Mouse (Mus musculus) midbrain, embryonic 14.5 days (tissue): ENCODE results near the gene Camta1. TPM values are rescaled to one million over a fixed set of nuclear protein-coding genes. Genes with fewer than 3 reads are reported as not detected.
A peak's percentile ranks its signal among the peaks of the same experiment; 100 is the strongest.

ENCODE experiments used
- ATAC-seq: fragments of 200-750 bp; cut with Nextera tagmentation; 2 replicates; pipeline ENCODE4 v1.8.0; 2017; ENCODE audit warnings: moderate number of reproducible peaks, moderate library complexity; ENCODE audit not compliant: low FRiP score, low TSS enrichment
- DNase-seq: peaks from one replicate; pipeline ENCODE4 v3.0.0-alpha.2; 2015
- H3K27ac ChIP-seq: fragments of 300-500 bp; sonication (generic); replicated peaks from 2 replicates; pipeline ENCODE4 v1.5.1; 2014; ENCODE audit warnings: mild to moderate bottlenecking, low read depth, low read length, moderate library complexity
- H3K27me3 ChIP-seq: fragments of 300-500 bp; sonication (generic); 2 replicates; pipeline ENCODE4 v1.6.1; 2014; ENCODE audit warnings: low read length, control low read depth, mixed read lengths; ENCODE audit not compliant: control insufficient read depth, insufficient read depth
- H3K36me3 ChIP-seq: fragments of 300-500 bp; sonication (generic); 2 replicates; pipeline ENCODE4 v1.6.1; 2014; ENCODE audit warnings: low read length, control low read depth; ENCODE audit not compliant: control insufficient read depth, insufficient read depth
- H3K4me1 ChIP-seq: fragments of 300-500 bp; sonication (generic); 2 replicates; pipeline ENCODE4 v1.6.1; 2014; ENCODE audit warnings: mild to moderate bottlenecking, antibody characterized with exemption, low read length, control low read depth; ENCODE audit not compliant: control insufficient read depth, insufficient read depth
- H3K4me2 ChIP-seq: fragments of 300-500 bp; sonication (generic); 2 replicates; pipeline ENCODE4 v1.6.1; 2014; ENCODE audit warnings: mild to moderate bottlenecking, low read length, moderate library complexity
- H3K4me3 ChIP-seq: fragments of 300-500 bp; sonication (generic); replicated peaks from 2 replicates; pipeline ENCODE4 v1.5.1; 2014; ENCODE audit warnings: low read depth, low read length
- H3K9ac ChIP-seq: fragments of 300-500 bp; sonication (generic); replicated peaks from 2 replicates; pipeline ENCODE4 v1.6.1; 2014; ENCODE audit warnings: mild to moderate bottlenecking, low read length, moderate library complexity
- H3K9me3 ChIP-seq: fragments of 300-500 bp; sonication (generic); 2 replicates; pipeline ENCODE4 v1.6.1; 2016; ENCODE audit warnings: low read length, control low read depth, mixed read lengths; ENCODE audit not compliant: control insufficient read depth
- WGBS: fragments of 180-500 bp; shearing (Covaris S2); extraction: QIAGEN DNeasy Blood & Tissue Kit; methylation state at CpG from one replicate; pipeline ENCODE4 v1.1.7; 2014; 5-methylcytosine and 5-hydroxymethylcytosine counted together
- polyA plus RNA-seq: library from polyadenylated mRNA; unstranded; fragments of >200 nt; fragmentation: Nextera tagmentation; extraction: Ambion mirVana; gene quantifications from 2 replicates; pipeline ENCODE4 v1.2.1, GENCODE M21; 2014

Camta1 gene
- 157 and 164 TPM in 2 replicates for polyA plus RNA-seq

DNA sequence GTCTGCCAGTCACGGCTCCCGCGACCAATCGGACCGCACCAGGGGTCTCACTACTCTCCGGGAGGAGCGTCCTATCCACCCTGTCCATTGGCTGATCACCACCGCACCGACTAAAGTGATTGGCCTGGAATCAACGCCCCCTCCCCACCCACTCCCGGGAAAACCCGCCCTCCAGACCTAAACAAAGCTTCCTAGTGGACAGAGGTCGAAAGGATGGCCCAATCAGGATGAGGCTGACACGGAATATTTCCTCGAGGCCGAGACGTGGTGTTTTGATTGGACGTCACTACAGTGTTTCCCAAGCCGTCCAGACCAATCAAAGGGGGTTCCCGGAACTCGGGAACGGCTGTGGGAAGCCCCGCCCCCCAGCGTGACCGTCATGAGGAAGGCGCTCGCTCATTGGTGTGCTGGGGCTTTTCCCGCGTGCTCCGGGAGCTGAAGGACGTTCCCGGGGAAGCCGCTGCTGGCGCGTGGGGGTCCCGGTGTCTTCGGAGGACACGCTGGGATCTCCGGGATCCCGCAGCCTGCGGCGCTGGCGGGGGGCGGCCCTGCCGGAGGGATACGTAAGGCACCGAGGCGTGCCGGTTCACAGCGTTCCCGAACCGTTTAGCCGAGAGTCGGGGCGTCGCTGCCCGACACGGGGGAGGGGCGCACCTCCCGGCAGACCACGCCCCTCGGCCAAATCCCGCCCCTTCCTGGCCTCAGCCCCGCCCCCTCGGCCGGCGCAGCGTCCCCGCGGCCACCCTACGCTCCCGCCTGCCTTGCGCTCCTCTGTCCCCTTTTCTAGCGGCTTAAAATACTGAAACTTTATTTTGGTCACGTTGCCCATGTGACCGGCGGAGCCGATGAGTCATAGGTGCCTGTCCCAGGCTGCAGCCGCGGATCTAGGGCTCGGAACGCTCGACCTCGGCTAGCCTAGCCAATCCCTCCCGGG lies at the start of gene Camta1:
Gene Camta1, minus strand, starts transcription at position 71 of the 934 bp plus-strand sequence.
- WGBS, result under 1% methylated on average over 85 of the region's 85 CpGs
- peak; percentile 100 for DNase-seq
- H3K9ac ChIP-seq, result peak within 1 kb of the TSS; percentile 79

DNA sequence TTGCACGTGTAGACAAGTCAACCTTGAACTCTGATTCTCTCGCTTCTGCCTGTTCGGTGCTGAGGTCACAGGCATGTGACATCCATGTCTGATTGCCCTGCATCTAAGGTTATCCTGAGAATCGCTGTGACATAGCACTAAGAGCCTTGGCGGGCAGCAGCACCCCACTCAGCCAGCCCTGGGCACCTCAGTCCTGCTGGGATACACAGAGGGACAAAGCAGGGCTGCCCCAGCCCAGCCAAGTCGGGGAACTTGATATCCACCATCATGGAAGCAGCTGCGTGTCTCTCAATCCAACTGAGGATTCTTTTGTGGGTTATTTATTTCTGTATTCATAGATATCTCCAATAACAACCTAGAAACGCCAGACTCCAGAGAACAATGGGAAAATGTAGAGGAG lies 47.1 kb upstream of the Camta1 start:
- DNase-seq (no peak), ATAC-seq (no peak)
- H3K4me1 ChIP-seq, result 0 out of 2 replicates have a peak, but pooled peaks cover 3% of the 10 kb centered on the region
- no peak overlapping the region for H3K4me2 ChIP-seq
- H3K27ac ChIP-seq, result no peak overlapping the region
- H3K36me3 ChIP-seq, result no peaks in the 10 kb centered on the region
- H3K9me3 ChIP-seq, result no peaks in the 10 kb centered on the region
- no peak overlapping the region for H3K4me3 ChIP-seq
- H3K27me3 ChIP-seq, result no peaks in the 10 kb centered on the region
- H3K9ac ChIP-seq, result no peak overlapping the region
- WGBS, result 76% methylated on average over 8 of the region's 8 CpGs

More for the DNA sequence above, at the start of gene Camta1:
- peaks cover 5% of the 10 kb centered on the region; the same call in 1 of the 2 replicates for H3K36me3 ChIP-seq
- H3K4me2 ChIP-seq, result peak within 1 kb of the TSS; percentile 95
- H3K27ac ChIP-seq, result peak within 1 kb of the TSS; percentile 85
- H3K9me3 ChIP-seq, result no peaks in the 10 kb centered on the region
- no peaks in the 10 kb centered on the region for H3K27me3 ChIP-seq
- peaks cover 15% of the 10 kb centered on the region; the same call in 1 of the 2 replicates for H3K4me1 ChIP-seq
- ATAC-seq, result peak; percentile 98
- H3K4me3 ChIP-seq, result peak within 1 kb of the TSS; percentile 73

DNA sequence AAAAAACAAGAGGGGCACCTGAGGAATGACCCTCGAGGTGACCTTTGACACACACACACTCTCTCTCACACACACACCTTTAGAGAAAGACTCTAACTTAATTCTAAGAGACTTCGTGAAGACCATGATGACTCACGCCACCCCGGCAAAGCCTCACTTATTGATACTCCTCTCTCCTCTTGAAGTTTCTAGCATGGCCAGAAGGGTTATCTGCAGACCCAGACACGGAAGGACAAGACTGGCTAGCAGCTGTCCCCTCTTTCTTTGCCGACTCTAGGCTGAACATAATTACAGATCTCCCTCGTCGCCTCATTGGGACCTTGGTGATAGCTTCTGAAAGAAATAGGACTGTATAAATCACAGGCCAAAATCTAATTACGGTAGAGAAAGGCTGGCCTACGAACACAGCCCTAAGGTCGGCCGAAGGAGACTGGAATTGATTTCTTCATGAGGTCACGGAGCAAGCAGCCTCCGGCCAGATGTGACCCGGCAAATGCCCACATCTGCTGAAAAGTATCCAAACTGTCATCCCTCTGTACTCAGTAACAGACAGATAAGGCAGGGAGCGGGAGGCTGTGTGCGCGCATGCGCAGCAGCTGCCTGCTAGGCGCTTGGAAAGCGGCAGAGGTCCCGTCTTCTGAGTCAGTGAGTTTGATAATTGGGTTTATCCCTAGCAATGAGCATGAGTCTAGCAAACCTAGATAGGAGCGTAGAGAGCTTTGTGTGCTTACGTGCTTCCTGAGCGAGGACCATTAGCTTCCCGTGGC lies 46.1 kb upstream of the Camta1 start:
- Histone ChIP-seq H3K9ac (no peak overlapping the region), H3K4me3 (no peak overlapping the region), H3K4me2 (no peak overlapping the region), H3K27me3 (no peaks in the 10 kb centered on the region), H3K4me1 (0 out of 2 replicates have a peak, but pooled peaks cover 3% of the 10 kb centered on the region), H3K27ac (no peak overlapping the region), H3K36me3 (no peaks in the 10 kb centered on the region), H3K9me3 (no peaks in the 10 kb centered on the region)
- ATAC-seq (no peak), DNase-seq (peak; percentile 57)
- WGBS, result 71% methylated on average over 26 of the region's 26 CpGs

DNA sequence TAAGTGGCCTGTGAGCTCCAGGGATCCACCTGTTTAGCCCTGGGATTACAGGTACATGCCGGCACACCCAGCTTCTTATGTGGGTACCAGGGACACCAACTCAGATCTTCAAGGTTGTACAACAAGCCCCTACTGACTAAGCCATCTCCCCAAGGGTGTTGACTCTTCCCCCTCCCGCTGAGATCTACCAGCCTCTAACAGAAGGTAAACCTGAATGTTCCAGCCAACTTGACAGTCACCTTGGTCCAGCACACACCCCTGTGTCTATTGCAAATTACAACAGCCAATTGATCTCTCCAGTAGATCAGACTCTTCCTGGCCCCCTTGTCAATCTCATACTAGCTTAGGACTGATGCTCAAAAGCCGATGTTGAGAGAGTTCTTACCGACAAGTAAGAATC lies 43.9 kb upstream of the Camta1 start:
- Histone ChIP-seq H3K4me1 (0 out of 2 replicates have a peak, but pooled peaks cover 3% of the 10 kb centered on the region), H3K4me2 (no peak overlapping the region), H3K27ac (no peak overlapping the region), H3K9me3 (no peaks in the 10 kb centered on the region), H3K36me3 (no peaks in the 10 kb centered on the region), H3K9ac (no peak overlapping the region), H3K4me3 (no peak overlapping the region), H3K27me3 (no peaks in the 10 kb centered on the region)
- DNase-seq (no peak), ATAC-seq (no peak)
- 72% methylated on average over 4 of the region's 4 CpGs for WGBS

DNA sequence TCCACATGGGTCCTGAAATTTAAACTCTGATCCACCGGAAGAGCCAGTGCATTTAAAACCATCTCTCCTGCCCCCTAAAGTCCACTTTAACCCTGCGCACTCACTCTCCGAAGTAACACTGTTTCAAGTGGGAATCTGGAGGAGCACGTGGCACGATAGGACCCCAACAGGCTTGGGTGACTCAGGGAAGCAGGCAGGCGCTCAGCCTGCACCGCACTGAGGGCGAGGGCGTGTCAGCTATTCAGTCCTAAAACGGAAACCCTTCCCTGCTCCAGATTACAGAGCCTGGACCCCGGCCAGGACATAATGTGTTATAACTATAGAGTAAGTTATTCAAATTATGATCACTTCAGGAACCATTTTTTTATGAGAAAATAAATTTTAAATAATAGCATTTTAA lies 42.4 kb upstream of the Camta1 start:
- Histone ChIP-seq H3K9me3 (no peaks in the 10 kb centered on the region), H3K27ac (no peak overlapping the region), H3K4me2 (no peak overlapping the region), H3K27me3 (no peaks in the 10 kb centered on the region), H3K9ac (no peak overlapping the region), H3K36me3 (no peaks in the 10 kb centered on the region), H3K4me3 (no peak overlapping the region), H3K4me1 (peaks cover 3% of the 10 kb centered on the region; the same call in 1 of the 2 replicates)
- ATAC-seq (no peak), DNase-seq (no peak)
- 53% methylated on average over 11 of the region's 11 CpGs for WGBS

DNA sequence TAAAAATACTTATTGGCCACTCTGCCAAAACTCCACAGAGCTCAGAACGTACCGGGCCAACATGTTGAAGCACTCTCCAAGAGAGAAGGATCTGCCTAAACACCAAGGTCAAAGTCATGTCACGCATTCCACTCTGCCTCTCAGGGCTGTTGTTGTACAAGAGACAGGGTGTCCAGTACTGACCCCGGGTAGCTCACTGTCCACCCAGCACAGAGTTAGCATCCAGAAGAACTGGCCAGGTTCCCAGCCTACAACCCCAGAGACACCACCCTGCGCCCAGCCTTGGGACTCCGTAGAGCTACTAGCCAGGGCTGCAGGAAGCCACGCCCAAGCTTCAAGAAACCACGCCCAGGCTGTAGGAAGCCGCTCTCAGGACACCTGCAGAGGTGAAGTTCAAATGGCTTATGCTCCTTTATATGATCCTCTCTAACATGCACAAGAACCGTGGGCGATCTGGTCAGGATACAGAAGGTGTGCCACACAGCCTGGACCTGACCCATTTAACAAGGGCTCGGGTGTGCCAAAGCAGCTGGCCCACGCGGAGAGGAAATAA lies 41.1 kb upstream of the Camta1 start:
- 65% methylated on average over 14 of the region's 14 CpGs for WGBS
- no peak for ATAC-seq
- Histone ChIP-seq H3K4me3 (no peak overlapping the region), H3K27ac (no peak overlapping the region), H3K9me3 (no peaks in the 10 kb centered on the region), H3K4me1 (peaks cover 3% of the 10 kb centered on the region; the same call in 1 of the 2 replicates), H3K9ac (no peak overlapping the region), H3K4me2 (no peak overlapping the region), H3K36me3 (no peaks in the 10 kb centered on the region), H3K27me3 (no peaks in the 10 kb centered on the region)
- DNase-seq, result no peak

DNA sequence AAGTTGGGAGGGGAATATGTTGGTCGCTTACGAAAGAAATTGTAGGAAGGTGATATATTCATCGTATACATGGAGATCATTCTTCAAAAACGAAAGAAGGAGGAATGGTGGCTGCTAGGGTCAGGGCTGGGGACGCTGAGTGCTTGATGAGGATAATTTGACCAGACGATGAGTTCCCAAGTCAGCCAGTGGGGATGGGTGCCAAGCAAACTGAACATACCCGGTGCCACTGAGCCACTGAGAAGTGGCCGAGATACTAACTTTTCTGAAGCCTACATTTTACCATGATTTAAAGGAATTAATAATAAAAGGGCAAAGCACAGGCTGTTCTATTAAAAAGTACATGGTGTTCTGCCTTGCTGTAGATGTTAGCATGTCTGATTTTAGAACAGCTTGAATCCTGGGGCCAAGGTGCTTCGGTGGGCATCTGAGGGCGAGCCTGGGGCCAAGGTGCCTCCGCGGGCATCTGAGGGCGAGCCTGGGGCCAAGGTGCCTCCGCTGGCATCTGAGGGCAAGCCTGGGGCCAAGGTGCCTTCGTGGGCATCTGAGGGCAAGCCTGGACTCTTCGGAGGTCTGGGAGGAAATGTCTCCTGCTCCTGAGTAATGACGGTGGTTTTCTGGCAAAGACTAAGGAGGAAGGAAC lies 40.5 kb upstream of the Camta1 start:
- H3K9me3 ChIP-seq, result no peaks in the 10 kb centered on the region

DNA sequence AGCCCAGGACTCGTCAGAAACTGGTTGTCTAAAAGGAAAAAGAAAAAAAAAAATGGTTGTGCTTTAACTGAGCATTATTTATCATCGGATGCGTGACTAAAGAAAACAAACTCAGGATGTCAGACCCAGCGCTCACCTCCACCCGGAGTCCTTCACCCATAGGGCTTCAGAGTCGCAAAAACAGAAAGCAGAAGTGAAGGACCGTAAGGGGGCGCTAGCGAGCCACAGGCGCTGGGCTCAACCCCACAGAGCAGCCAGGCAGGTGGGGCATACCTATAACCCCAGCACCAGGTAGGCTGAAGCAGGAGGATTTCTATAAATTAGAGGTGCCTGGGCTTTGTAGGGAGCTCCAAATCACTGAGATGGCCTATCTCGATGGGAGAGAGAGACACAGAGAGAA lies 39.7 kb upstream of the Camta1 start:
- H3K9ac ChIP-seq, result no peak overlapping the region
- H3K36me3 ChIP-seq, result no peaks in the 10 kb centered on the region
- 66% methylated on average over 11 of the region's 11 CpGs for WGBS
- DNase-seq, result no peak
- H3K4me1 ChIP-seq, result no peaks in the 10 kb centered on the region; the same call in 1 of the 2 replicates
- no peak overlapping the region for H3K4me3 ChIP-seq
- H3K27me3 ChIP-seq, result no peaks in the 10 kb centered on the region
- H3K9me3 ChIP-seq, result no peaks in the 10 kb centered on the region
- no peak overlapping the region for H3K27ac ChIP-seq
- ATAC-seq, result no peak
- no peak overlapping the region for H3K4me2 ChIP-seq

More for the DNA sequence above, 40.5 kb upstream of the Camta1 start:
- no peak for ATAC-seq
- Histone ChIP-seq H3K4me1 (peaks cover 2% of the 10 kb centered on the region; the same call in 1 of the 2 replicates), H3K9ac (no peak overlapping the region), H3K4me3 (no peak overlapping the region), H3K36me3 (no peaks in the 10 kb centered on the region), H3K4me2 (no peak overlapping the region), H3K27ac (no peak overlapping the region), H3K27me3 (no peaks in the 10 kb centered on the region)
- DNase-seq, result no peak
- 88% methylated on average over 17 of the region's 17 CpGs for WGBS
